Mouse (Mus musculus): ENCODE results near the gene Dusp8.

The Dusp8 gene

DNA sequence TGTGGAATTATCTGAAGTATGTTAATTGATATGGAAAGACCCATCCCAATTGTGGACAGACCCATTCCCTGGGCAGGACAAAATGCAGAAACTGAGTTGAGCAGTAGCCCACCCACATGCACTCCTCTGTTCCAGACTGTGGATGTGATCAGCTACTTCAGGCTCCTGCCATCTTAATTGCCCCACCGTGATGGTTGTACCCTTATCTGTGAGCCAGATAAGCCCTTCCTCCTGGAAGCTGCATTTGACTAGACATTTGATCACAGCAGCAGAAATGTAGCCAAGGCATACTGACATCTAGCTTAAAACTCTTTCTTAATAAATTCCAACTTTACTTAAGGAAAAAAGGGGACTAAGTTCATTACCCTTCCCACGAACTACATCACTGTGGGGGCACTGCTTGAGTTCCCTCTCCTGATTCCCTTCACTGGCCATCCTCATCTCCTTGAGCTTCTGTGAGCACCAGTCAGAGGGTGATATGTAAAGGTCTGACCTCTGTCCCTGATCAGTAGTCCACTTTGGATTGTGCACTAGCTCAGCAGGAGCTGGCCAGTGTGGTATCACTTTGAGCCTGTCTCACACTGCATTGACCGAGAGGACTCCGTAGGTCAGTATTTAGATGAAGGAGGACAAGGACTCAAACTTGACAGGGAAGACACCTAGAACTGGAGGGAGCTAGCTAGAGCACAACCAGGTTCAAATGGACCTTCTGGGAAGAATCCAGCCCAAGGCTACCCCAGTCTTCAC, 9.3 kb downstream of the Dusp8 start:
- DNase-seq (ENCODE audit: low spot score in 2 of 2), result no peak

- peak in 1 of 2 experiments; percentile 57 for DNase-seq (ENCODE audit: low spot score in 2 of 2)
These were observed 10.8 kb downstream of the Dusp8 start for GRCm38 (mm10) chr7:142084820-142085219.

GRCm38 (mm10) chr7:142084395-142084794, 11.2 kb downstream of the Dusp8 start:
- DNase-seq (ENCODE audit: low spot score in 2 of 2), result no peak

GRCm38 (mm10) chr7:142083588-142084317, 11.9 kb downstream of the Dusp8 start:
- no peak for DNase-seq (ENCODE audit: low spot score in 2 of 2)

GRCm38 (mm10) chr7:142082607-142083006, 13.0 kb downstream of the Dusp8 start:
- DNase-seq (ENCODE audit: low spot score in 2 of 2), result no peak

DNA sequence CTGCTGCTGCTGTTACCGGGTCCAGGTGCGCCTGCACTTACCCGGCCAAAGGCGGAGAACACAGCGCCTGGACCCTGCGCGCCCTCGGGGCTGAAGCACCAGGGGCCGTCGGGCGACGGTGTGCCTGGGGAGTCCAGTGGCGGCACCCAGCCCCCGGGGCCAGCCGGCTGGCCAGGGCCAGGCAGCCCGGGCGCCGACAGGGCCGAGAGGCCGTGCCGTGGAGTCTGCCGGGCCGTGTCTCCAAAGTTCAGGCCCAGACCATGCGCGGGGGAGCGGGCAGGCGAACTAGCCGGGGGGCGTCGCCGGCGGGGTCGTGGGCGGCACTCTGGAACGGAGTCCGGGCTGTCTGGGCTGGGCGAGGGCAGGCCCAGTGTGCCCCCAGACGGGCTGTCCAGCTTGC, 13.5 kb downstream of the Dusp8 start:
- DNase-seq (ENCODE audit: low spot score in 2 of 2), result no peak

- no peak for DNase-seq (ENCODE audit: low spot score in 2 of 2)
These were observed 13.9 kb downstream of the Dusp8 start for GRCm38 (mm10) chr7:142081736-142082135.

DNA sequence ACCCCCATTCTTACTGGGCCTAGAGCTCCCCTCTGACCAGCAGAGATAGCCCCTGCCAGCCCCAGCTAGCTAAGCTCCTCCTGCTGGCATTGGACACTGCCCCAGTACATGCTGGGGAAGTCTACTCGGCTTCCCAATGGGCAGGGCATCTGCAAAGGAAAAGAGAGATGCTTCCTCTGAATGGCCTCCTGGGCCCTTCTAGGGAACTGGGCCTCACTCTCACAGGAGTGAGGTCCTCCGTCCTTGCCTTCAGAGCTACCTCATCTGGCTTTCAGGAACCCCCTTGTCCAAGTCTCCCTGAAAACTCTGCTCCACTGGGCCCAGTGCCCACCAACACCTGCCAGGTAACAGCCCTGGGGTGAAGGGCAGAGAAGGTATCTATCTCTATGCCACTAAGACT, 14.8 kb downstream of the Dusp8 start:
- DNase-seq (ENCODE audit: low spot score in 2 of 2), result no peak

DNA sequence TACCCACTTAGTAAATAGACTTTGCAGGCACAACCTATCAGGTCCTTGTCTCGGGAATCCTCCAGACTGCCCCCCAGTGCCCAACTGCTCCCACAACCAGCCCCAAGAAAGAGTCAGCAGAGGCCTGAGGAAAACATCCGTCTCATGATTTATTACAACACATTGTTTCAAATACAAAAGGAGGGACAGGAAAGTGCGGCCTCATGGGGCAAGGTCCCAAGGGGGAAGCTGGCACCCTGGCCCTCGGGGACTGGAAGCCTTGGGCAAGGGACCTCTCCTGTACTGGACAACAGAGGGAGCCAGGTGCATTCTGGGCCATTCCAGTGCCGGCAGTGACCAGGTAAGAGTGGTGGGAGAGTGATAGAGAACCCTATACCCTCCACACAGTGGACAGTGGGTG, 16.3 kb downstream of the Dusp8 start:
- DNase-seq (ENCODE audit: low spot score in 2 of 2), result no peak

- no peak for DNase-seq (ENCODE audit: low spot score in 2 of 2)
These were observed 18.5 kb downstream of the Dusp8 start for GRCm38 (mm10) chr7:142077138-142077537.

DNA sequence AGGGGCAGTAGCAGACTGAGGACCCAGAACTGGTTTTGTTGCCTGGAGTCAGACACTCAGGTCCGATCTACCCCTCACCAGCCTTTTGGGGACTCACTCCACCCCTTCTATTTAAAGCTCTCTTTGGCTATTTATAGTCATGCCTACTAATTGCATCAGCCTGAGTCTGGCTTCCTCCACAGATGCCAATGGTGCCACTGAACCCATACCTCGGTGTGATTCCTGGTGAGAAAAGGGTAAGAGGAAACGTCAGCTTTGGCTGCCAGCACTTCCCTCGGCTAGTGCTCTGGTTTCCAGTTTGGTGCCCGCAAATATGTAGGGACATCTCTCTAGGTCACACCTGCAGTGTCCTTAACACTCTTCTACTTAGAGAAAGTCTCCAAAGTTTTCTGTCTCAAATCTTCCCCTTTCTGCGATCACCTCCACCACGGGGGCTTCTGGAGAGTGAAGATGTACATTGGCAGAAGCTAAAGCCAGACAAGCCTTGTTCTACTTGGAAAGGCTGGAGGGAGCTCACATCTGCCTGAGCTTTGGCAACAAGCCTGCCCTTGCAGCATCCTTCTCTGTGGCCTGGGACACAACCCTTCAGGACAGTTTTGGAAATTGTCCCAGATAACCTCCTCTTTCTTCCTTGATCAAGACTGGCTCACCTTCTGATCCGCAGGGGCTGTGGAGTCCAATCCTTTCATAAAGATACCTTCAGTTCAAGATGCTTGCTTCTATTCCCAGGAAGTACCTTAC, 21.3 kb downstream of the Dusp8 start:
- DNase-seq (ENCODE audit: low spot score in 2 of 2), result no peak

DNA sequence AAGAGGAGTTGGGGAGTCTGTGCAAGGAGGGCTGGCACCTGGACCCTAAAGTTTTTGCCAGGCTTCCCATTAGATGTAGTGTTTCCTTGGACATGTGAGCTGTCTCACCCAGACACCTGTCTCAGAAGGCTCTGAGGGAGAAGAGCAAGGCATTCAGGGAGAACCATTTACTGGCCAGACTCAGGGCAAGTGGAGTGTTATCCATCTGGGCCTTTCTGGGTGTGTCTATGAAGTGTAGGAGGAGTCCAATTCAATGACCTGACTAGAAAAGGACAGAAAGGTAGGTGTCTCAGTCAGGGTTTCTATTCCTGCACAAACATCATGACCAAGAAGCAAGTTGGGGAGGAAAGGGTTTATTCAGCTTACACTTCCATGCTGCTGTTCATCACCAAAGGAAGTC, 23.9 kb downstream of the Dusp8 start:
- DNase-seq (ENCODE audit: low spot score in 2 of 2), result no peak

- no peak for DNase-seq (ENCODE audit: low spot score in 2 of 2)
These were observed 24.4 kb downstream of the Dusp8 start for GRCm38 (mm10) chr7:142071212-142071578.

DNA sequence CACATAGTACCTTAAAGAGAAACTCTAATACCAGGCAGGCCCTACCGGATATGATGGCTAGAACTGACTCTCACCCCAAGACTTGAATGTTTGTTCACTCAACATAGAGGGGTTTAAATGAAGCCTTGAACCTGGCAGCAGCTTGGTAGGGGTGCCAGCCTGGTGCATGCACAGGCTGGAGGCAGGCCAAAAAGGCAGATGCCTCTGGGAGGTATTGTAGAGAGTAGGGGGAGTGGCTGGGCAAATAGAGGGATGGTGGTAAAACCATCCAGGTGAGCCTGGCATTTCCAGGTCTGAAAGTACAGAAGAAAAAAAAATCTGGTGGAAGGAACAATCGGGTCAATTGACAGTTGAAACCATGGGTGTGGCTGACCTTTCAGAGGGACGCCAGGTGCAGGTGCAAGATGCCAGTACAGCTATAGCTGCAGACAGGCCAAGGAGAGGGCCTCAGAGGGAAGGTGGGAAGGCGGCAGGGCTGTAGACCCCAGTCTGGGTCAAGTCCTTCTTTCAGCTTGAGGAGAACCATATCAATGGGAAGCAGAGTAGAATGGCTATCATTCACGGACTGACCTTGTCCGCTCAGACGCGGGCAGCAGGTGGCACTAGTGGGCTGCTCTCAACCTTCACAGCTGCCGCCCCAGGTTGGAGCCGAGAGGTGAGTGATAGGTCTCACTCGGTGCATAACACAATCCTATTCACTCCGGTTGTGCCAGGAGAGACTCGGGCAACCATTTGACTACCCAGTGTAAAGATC, 25.0 kb downstream of the Dusp8 start:
- DNase-seq (ENCODE audit: low spot score in 2 of 2), result peak in 1 of 2 experiments; percentile 75

DNA sequence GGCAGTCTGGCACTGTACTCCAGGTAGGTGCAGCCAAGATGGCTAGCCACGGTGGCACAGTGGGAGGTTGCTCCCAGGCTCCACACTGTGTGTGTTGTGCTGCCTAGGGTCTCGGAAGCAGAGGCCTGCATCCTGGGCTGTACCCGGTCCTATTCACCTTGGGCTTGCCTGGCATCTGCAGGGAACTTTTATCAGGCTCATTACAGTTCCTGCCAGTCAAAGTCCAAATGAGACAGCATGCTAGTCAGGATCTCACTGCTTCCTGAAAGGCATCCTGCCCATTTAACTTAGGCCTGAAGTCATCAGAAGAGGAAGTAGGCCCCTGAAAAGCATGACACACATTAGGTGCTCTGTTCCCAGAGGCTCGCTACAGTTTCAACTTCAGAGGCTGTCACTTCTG, 27.2 kb downstream of the Dusp8 start:
- DNase-seq (ENCODE audit: low spot score in 2 of 2), result no peak

- DNase-seq (ENCODE audit: low spot score in 2 of 2), result peak; percentile 71 to 88
These were observed 34.6 kb downstream of the Dusp8 start, which contains the start of gene Mob2 for GRCm38 (mm10) chr7:142060931-142061565. TSS of gene Mob2 (minus strand) at chr7:142061065.

DNA sequence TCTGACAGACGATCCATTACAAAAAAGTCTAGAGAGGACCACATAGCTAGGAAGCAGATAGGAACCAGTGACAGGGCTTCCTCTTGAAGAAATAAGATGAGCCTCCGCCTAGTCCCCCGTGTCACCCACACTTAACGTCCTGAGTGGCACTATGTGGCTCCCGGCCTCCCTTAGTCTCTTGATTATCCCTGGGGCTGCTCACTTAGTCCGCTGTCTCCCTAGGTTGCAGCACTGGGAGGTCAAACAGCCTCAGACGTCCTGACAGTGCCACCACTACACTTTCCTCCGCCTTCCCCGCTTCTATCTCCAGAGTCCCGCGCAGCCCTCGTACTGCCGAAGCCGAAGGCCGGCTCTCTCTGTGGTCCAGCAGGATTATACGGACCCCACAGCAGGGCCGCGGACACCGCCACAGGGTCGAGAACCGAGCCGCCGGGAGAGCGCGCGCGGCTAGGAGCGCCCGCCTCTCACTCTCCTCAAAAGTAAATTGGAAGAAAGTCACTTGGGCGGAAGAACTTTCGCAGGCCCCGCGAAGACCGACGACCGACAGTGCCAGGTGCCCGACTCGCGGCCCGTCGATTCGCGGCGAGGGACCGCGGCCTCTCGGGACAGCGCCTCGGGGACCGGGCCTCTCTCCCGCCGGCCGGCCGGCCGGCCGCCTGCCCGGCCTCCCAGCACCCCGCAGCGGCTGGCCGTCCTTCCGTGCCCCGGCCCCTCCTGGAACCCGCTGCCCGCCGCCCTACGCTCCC, 35.3 kb downstream of the Dusp8 start:
- DNase-seq (ENCODE audit: low spot score in 2 of 2), result no peak

GRCm38 (mm10) chr7:142059024-142059423, 36.6 kb downstream of the Dusp8 start:
- DNase-seq (ENCODE audit: low spot score in 2 of 2), result no peak

- DNase-seq (ENCODE audit: low spot score in 2 of 2), result no peak
These were observed 38.5 kb downstream of the Dusp8 start for GRCm38 (mm10) chr7:142057121-142057520.

DNA sequence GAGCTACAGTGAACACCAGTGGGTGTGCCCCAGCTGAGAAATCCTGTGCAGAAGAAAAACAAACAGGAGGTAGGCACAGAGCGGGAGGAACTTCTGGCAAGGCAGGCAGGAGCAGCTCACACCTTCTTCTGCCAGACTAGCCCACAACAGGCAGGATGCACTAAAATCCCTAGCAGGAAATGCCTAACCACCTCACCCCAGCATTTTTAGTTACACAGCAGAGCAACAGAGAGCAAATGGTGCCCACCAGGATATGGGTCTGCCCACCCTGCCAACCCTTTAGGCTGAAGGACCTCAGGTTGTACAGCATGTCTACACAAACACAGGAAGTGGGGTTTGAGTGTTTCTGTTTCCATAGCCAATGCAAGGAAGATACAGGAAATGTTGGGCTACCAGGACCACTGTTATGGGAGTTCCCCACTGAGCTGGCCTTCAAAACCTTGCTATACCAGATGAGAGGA, 39.0 kb downstream of the Dusp8 start:
- DNase-seq (ENCODE audit: low spot score in 2 of 2), result no peak

DNA sequence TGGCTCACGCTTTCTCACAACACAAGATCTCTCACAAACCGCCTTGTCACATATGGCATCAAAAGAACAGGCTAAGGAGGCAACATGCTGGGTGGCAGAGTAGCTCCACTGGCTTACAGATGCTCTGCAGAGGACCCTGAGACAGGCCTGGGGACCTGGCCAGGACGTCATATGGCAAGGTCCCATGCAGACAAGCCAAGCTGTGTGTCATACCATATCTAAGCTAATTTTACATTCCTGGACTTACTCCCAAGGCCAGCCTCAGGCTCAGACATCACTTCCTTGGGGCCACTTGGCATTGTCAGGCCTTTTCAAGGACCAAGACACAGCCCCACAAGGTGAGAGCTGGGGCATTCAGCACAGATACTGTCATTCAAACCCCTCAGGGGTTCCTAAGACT, 40.2 kb downstream of the Dusp8 start:
- DNase-seq (ENCODE audit: low spot score in 2 of 2), result no peak
